Mouse (Mus musculus): ENCODE data around the gene 2310046K23Rik. TPM values are rescaled to one million over a fixed set of nuclear protein-coding genes. Genes with fewer than 3 reads are reported as not detected.

Gene 2310046K23Rik
- not detected in 2 replicates for polyA plus RNA-seq (2015; fragmentation: Nextera tagmentation; extraction: Ambion mirVana)

GRCm38 (mm10) chr3:92534411-92534810 lies at the start of gene 2310046K23Rik:
2310046K23Rik (minus strand) TSS chr3:92534511.
- ATAC-seq (ENCODE audit: low FRiP score): no peak
- 92% methylated on average over 3 of the region's 3 CpGs for WGBS
- Histone ChIP-seq H3K4me3 (replicated peaks) (no peak within 1 kb of the TSS), H3K27ac (replicated peaks) (no peak within 1 kb of the TSS), H3K36me3 (no peaks in the 10 kb centered on the region), H3K4me2 (no peak within 1 kb of the TSS), H3K9me3 (replicated peaks) (no peaks in the 10 kb centered on the region), H3K4me1 (no peaks in the 10 kb centered on the region), H3K9ac (replicated peaks) (no peak within 1 kb of the TSS), H3K27me3 (replicated peaks) (no peaks in the 10 kb centered on the region)

- 82% methylated on average over 3 of the region's 3 CpGs for WGBS
- Histone ChIP-seq H3K9ac (replicated peaks) (no peak overlapping the region), H3K4me1 (no peaks in the 10 kb centered on the region), H3K9me3 (replicated peaks) (no peaks in the 10 kb centered on the region), H3K27ac (replicated peaks) (no peak overlapping the region), H3K4me2 (no peak overlapping the region), H3K27me3 (replicated peaks) (no peaks in the 10 kb centered on the region), H3K4me3 (replicated peaks) (no peak overlapping the region), H3K36me3 (no peaks in the 10 kb centered on the region)
- no peak for ATAC-seq (ENCODE audit: low FRiP score)
Measured at GRCm38 (mm10) chr3:92583164-92583826, 49.0 kb upstream of the 2310046K23Rik start.

GRCm38 (mm10) chr3:92579508-92579907 lies 45.2 kb upstream of the 2310046K23Rik start:
- Histone ChIP-seq H3K4me2 (no peak overlapping the region), H3K9ac (replicated peaks) (no peak overlapping the region), H3K4me1 (no peaks in the 10 kb centered on the region), H3K36me3 (no peaks in the 10 kb centered on the region), H3K27me3 (replicated peaks) (no peaks in the 10 kb centered on the region), H3K27ac (replicated peaks) (no peak overlapping the region), H3K4me3 (replicated peaks) (no peak overlapping the region), H3K9me3 (replicated peaks) (no peaks in the 10 kb centered on the region)
- 69% methylated on average over 1 of the region's 1 CpGs for WGBS
- no peak for ATAC-seq (ENCODE audit: low FRiP score)

- no peak overlapping the region for H3K4me2 ChIP-seq
- no peaks in the 10 kb centered on the region for H3K4me1 ChIP-seq
- no peaks in the 10 kb centered on the region for H3K27me3 ChIP-seq (replicated peaks)
- no peak overlapping the region for H3K27ac ChIP-seq (replicated peaks)
- no peak overlapping the region for H3K9ac ChIP-seq (replicated peaks)
- H3K4me3 ChIP-seq (replicated peaks): no peak overlapping the region
- ATAC-seq (ENCODE audit: low FRiP score): no peak
- H3K9me3 ChIP-seq (replicated peaks): no peaks in the 10 kb centered on the region
- H3K36me3 ChIP-seq: no peaks in the 10 kb centered on the region
- WGBS: 79% methylated on average over 4 of the region's 4 CpGs
Measured at GRCm38 (mm10) chr3:92578652-92579413, 44.5 kb upstream of the 2310046K23Rik start.

GRCm38 (mm10) chr3:92573449-92574041 lies 39.2 kb upstream of the 2310046K23Rik start, which contains the start of gene Ivl:
Ivl (minus strand) TSS chr3:92573735.
- Histone ChIP-seq H3K9me3 (replicated peaks) (no peaks in the 10 kb centered on the region), H3K27ac (replicated peaks) (no peak within 1 kb of the TSS), H3K4me3 (replicated peaks) (no peak within 1 kb of the TSS), H3K9ac (replicated peaks) (no peak within 1 kb of the TSS), H3K4me1 (no peaks in the 10 kb centered on the region), H3K27me3 (replicated peaks) (no peaks in the 10 kb centered on the region), H3K36me3 (no peaks in the 10 kb centered on the region), H3K4me2 (no peak within 1 kb of the TSS)
- WGBS: 96% methylated on average over 1 of the region's 1 CpGs
- no peak for ATAC-seq (ENCODE audit: low FRiP score)

- 48% methylated on average over 2 of the region's 2 CpGs for WGBS
- Histone ChIP-seq H3K4me1 (no peaks in the 10 kb centered on the region), H3K27ac (replicated peaks) (no peak overlapping the region), H3K4me3 (replicated peaks) (no peak overlapping the region), H3K27me3 (replicated peaks) (no peaks in the 10 kb centered on the region), H3K9me3 (replicated peaks) (no peaks in the 10 kb centered on the region), H3K4me2 (no peak overlapping the region), H3K36me3 (no peaks in the 10 kb centered on the region), H3K9ac (replicated peaks) (no peak overlapping the region)
- no peak for ATAC-seq (ENCODE audit: low FRiP score)
Measured at GRCm38 (mm10) chr3:92572514-92573155, 38.3 kb upstream of the 2310046K23Rik start.

- no peak for ATAC-seq (ENCODE audit: low FRiP score)
- WGBS: 88% methylated on average over 2 of the region's 2 CpGs
Measured at GRCm38 (mm10) chr3:92568752-92569151, 34.4 kb upstream of the 2310046K23Rik start.

GRCm38 (mm10) chr3:92565418-92565817 lies 31.1 kb upstream of the 2310046K23Rik start:
- no peaks in the 10 kb centered on the region for H3K9me3 ChIP-seq (replicated peaks)
- ATAC-seq (ENCODE audit: low FRiP score): no peak

More at GRCm38 (mm10) chr3:92568752-92569151, 34.4 kb upstream of the 2310046K23Rik start:
- Histone ChIP-seq H3K27me3 (replicated peaks) (no peaks in the 10 kb centered on the region), H3K27ac (replicated peaks) (no peak overlapping the region), H3K36me3 (no peaks in the 10 kb centered on the region), H3K4me1 (no peaks in the 10 kb centered on the region), H3K9ac (replicated peaks) (no peak overlapping the region), H3K4me3 (replicated peaks) (no peak overlapping the region), H3K9me3 (replicated peaks) (no peaks in the 10 kb centered on the region), H3K4me2 (no peak overlapping the region)

GRCm38 (mm10) chr3:92512325-92512724 lies 22.0 kb downstream of the 2310046K23Rik start:
- no peaks in the 10 kb centered on the region for H3K9me3 ChIP-seq (replicated peaks)

More at GRCm38 (mm10) chr3:92565418-92565817, 31.1 kb upstream of the 2310046K23Rik start:
- Histone ChIP-seq H3K9ac (replicated peaks) (no peak overlapping the region), H3K27ac (replicated peaks) (no peak overlapping the region), H3K27me3 (replicated peaks) (no peaks in the 10 kb centered on the region), H3K36me3 (no peaks in the 10 kb centered on the region), H3K4me1 (no peaks in the 10 kb centered on the region), H3K4me3 (replicated peaks) (no peak overlapping the region), H3K4me2 (no peak overlapping the region)

GRCm38 (mm10) chr3:92510786-92511185 lies 23.5 kb downstream of the 2310046K23Rik start:
- no peaks in the 10 kb centered on the region for H3K36me3 ChIP-seq
- no peaks in the 10 kb centered on the region for H3K4me1 ChIP-seq
- no peak overlapping the region for H3K4me3 ChIP-seq (replicated peaks)
- no peaks in the 10 kb centered on the region for H3K27me3 ChIP-seq (replicated peaks)
- H3K9ac ChIP-seq (replicated peaks): no peak overlapping the region
- H3K9me3 ChIP-seq (replicated peaks): no peaks in the 10 kb centered on the region
- H3K4me2 ChIP-seq: no peak overlapping the region
- no peak overlapping the region for H3K27ac ChIP-seq (replicated peaks)
- no peak for ATAC-seq (ENCODE audit: low FRiP score)

More at GRCm38 (mm10) chr3:92512325-92512724, 22.0 kb downstream of the 2310046K23Rik start:
- H3K4me1 ChIP-seq: no peaks in the 10 kb centered on the region
- H3K4me2 ChIP-seq: no peak overlapping the region
- H3K36me3 ChIP-seq: no peaks in the 10 kb centered on the region
- no peak overlapping the region for H3K27ac ChIP-seq (replicated peaks)
- H3K9ac ChIP-seq (replicated peaks): no peak overlapping the region
- H3K4me3 ChIP-seq (replicated peaks): no peak overlapping the region
- no peaks in the 10 kb centered on the region for H3K27me3 ChIP-seq (replicated peaks)
- ATAC-seq (ENCODE audit: low FRiP score): no peak

- no peak overlapping the region for H3K4me3 ChIP-seq (replicated peaks)
- no peaks in the 10 kb centered on the region for H3K36me3 ChIP-seq
- H3K9ac ChIP-seq (replicated peaks): no peak overlapping the region
- no peak for ATAC-seq (ENCODE audit: low FRiP score)
- H3K4me2 ChIP-seq: no peak overlapping the region
- H3K27me3 ChIP-seq (replicated peaks): no peaks in the 10 kb centered on the region
- H3K4me1 ChIP-seq: no peaks in the 10 kb centered on the region
- 84% methylated on average over 1 of the region's 1 CpGs for WGBS
- no peak overlapping the region for H3K27ac ChIP-seq (replicated peaks)
- no peaks in the 10 kb centered on the region for H3K9me3 ChIP-seq (replicated peaks)
Measured at GRCm38 (mm10) chr3:92508185-92508584, 26.1 kb downstream of the 2310046K23Rik start.

Data from neural tube, embryonic 15.5 days (tissue).